8 mouse cellular contexts compared by ENCODE assay signal in genomic region chr5:112342463-112343204, GRCm38 (mm10). TPM values are rescaled to one million over a fixed set of nuclear protein-coding genes. Genes with fewer than 3 reads are reported as not detected.
DNase-seq lines count a peak whose midpoint lies in the region; ATAC-seq and TF ChIP-seq lines count a peak whose summit lies in the region.

TSS of gene Srrd (minus strand) at chr5:112343040.
TSS of gene Hps4 (plus strand) at chr5:112343083.

- peak; percentile 69 to 82; a peak in 3 of 4 replicates for TF ChIP-seq POLR2A in MEL (IDR thresholded peaks at IDR 0.05; ENCODE audit: control insufficient read depth in 1 of 2, insufficient read depth in 1 of 2, low read depth in 1 of 2, low read length in 2 of 2, poor library complexity in 1 of 2)

- peaks cover 0 to 10% of the 10 kb centered on the region in 2 experiments; a peak in 3 of 4 replicates for H3K36me3 ChIP-seq in MEL (ENCODE audit: control insufficient read depth in 1 of 2, insufficient read depth in 2 of 2, low read length in 2 of 2)
- H3K36me3 ChIP-seq in hindbrain, embryonic 10.5 days: peaks cover 60% of the 10 kb centered on the region
- H3K36me3 ChIP-seq in lung, postnatal 0 days (ENCODE audit: insufficient read depth, low read length): 0 out of 2 replicates have a peak, but pooled peaks cover 1% of the 10 kb centered on the region

- peak within 1 kb of the TSS; percentile 90 for H3K9ac ChIP-seq in MEL (ENCODE audit: control insufficient read depth, low read depth, low read length, poor library complexity, severe bottlenecking)
- peak within 1 kb of the TSS; percentile 76 for H3K9ac ChIP-seq in lung, postnatal 0 days (replicated peaks; ENCODE audit: low read depth)

- peaks cover 0 to 20% of the 10 kb centered on the region in 2 experiments; a peak in 3 of 4 replicates for H3K4me1 ChIP-seq in MEL (ENCODE audit: control insufficient read depth in 1 of 2, insufficient read depth in 2 of 2, low read length in 2 of 2)
- peaks cover 48% of the 10 kb centered on the region for H3K4me1 ChIP-seq in hindbrain, embryonic 10.5 days (replicated peaks)
- 0 out of 2 replicates have a peak, but pooled peaks cover 3% of the 10 kb centered on the region for H3K4me1 ChIP-seq in lung, postnatal 0 days (ENCODE audit: insufficient read depth, low read depth, low read length)

- TF ChIP-seq EP300 in MEL (IDR thresholded peaks at IDR 0.05; ENCODE audit: low read depth in 1 of 2, low read length in 2 of 2): no peak
- TF ChIP-seq EP300 in lung, postnatal 0 days (IDR thresholded peaks at IDR 0.05): no peak

- peak within 1 kb of the TSS; percentile 65 for H3K4me2 ChIP-seq in lung, postnatal 0 days (replicated peaks; ENCODE audit: low read depth, low read length)

- peaks cover 20% of the 10 kb centered on the region for H3K79me2 ChIP-seq in MEL (ENCODE audit: control insufficient read depth, insufficient read depth, low read length, poor library complexity)

- peak; percentile 86 for ATAC-seq in lung, postnatal 0 days

- no peak for TF ChIP-seq RAD21 in MEL (IDR thresholded peaks at IDR 0.05; ENCODE audit: low read depth, low read length)

- peak within 1 kb of the TSS; percentile 34 for H3K27ac ChIP-seq in MEL (ENCODE audit: control insufficient read depth, low read depth, low read length)
- H3K27ac ChIP-seq in hindbrain, embryonic 10.5 days: peak within 1 kb of the TSS; percentile 94
- peak within 1 kb of the TSS; percentile 78 for H3K27ac ChIP-seq in lung, postnatal 0 days (ENCODE audit: low read length)

- H3K9me3 ChIP-seq in MEL (replicated peaks; ENCODE audit: insufficient read depth, low read length): no peaks in the 10 kb centered on the region
- H3K9me3 ChIP-seq in hindbrain, embryonic 10.5 days: no peaks in the 10 kb centered on the region
- no peaks in the 10 kb centered on the region for H3K9me3 ChIP-seq in lung, postnatal 0 days (ENCODE audit: low read length)

- no peaks in the 10 kb centered on the region for H3K27me3 ChIP-seq in MEL (ENCODE audit: control insufficient read depth in 1 of 2, insufficient read depth in 2 of 2, low read length in 2 of 2)
- H3K27me3 ChIP-seq in hindbrain, embryonic 10.5 days (ENCODE audit: insufficient read depth, poor library complexity, severe bottlenecking): no peaks in the 10 kb centered on the region
- no peaks in the 10 kb centered on the region for H3K27me3 ChIP-seq in lung, postnatal 0 days (replicated peaks; ENCODE audit: insufficient read depth, low read length)

- TF ChIP-seq CTCF in MEL (IDR thresholded peaks at IDR 0.05 in 2 of 3, conservative IDR thresholded peaks at IDR 0.05 in 1 of 3; ENCODE audit: control insufficient read depth in 1 of 3, insufficient read depth in 1 of 3, low read depth in 2 of 3, low read length in 3 of 3, poor library complexity in 1 of 3, severe bottlenecking in 1 of 3): no peak
- TF ChIP-seq CTCF in lung, postnatal 0 days (IDR thresholded peaks at IDR 0.05): no peak; the same call in 1 of the 2 replicates

- DNase-seq in MEL (ENCODE audit: low read depth, low spot score): peak; percentile 89
- DNase-seq in cerebellum, adult 9-10 months: peak; percentile 81
- peak; percentile 56 to 92 for DNase-seq in frontal cortex, adult 2 months (ENCODE audit: extremely low spot score in 1 of 2, low spot score in 1 of 2)
- peak; percentile 87 for DNase-seq in hindbrain, embryonic 10.5 days (ENCODE audit: low spot score)
- peak; percentile 79 for DNase-seq in layer of hippocampus, adult 9-11 months
- peak; percentile 80 for DNase-seq in lung, postnatal 0 days (ENCODE audit: low spot score)
- DNase-seq in ovary, postnatal 10 days (ENCODE audit: low spot score): peak; percentile 81
- peak; percentile 77 to 89 for DNase-seq in thymus, postnatal 10 days (ENCODE audit: low spot score in 2 of 2)

- 2% methylated on average over 64 of the region's 64 CpGs for WGBS in hindbrain, embryonic 10.5 days
- whole genome bisulfite sequencing in lung, postnatal 0 days: 2% methylated on average over 52 of the region's 64 CpGs

- H3K4me3 ChIP-seq in MEL (ENCODE audit: control insufficient read depth in 1 of 2, insufficient read depth in 1 of 2, low read depth in 2 of 2, low read length in 2 of 2): peak within 1 kb of the TSS; percentile 82 to 98
- H3K4me3 ChIP-seq in hindbrain, embryonic 10.5 days: peak within 1 kb of the TSS; percentile 82
- H3K4me3 ChIP-seq in lung, postnatal 0 days (ENCODE audit: low read depth, low read length): peak within 1 kb of the TSS; percentile 87

TF ChIP-seq in MEL, 35 proteins besides CTCF, POLR2A, EP300 and RAD21:
- TF ChIP-seq ZC3H11A (IDR thresholded peaks at IDR 0.05; ENCODE audit: low read depth, low read length) (no peak), HCFC1 (IDR thresholded peaks at IDR 0.05; ENCODE audit: low read depth, low read length) (peak; percentile 90), NELFE (IDR thresholded peaks at IDR 0.05; ENCODE audit: low read depth, low read length) (peak; percentile 75), MXI1 (IDR thresholded peaks at IDR 0.05; ENCODE audit: low read depth, low read length) (peak; percentile 86), POLR2AphosphoS5 (IDR thresholded peaks at IDR 0.05; ENCODE audit: borderline replicate concordance, low read depth, low read length) (no peak), ETS1 (IDR thresholded peaks at IDR 0.05; ENCODE audit: low read depth, low read length) (peak; percentile 85), SIN3A (IDR thresholded peaks at IDR 0.05; ENCODE audit: low read length) (peak; percentile 86), POLR2AphosphoS2 (IDR thresholded peaks at IDR 0.05; ENCODE audit: low read length) (0 out of 2 replicates have a peak, but pooled peaks have one; percentile 44), ELF1 (IDR thresholded peaks at IDR 0.05; ENCODE audit: low read depth, low read length) (peak; percentile 27; the same call in 1 of the 2 replicates), TAL1 (IDR thresholded peaks at IDR 0.05; ENCODE audit: low read length) (no peak), MAZ (IDR thresholded peaks at IDR 0.05; ENCODE audit: low read depth, low read length) (peak; percentile 91), RCOR1 (IDR thresholded peaks at IDR 0.05; ENCODE audit: low read depth, low read length) (peak; percentile 43; the same call in 1 of the 2 replicates), GABPA (IDR thresholded peaks at IDR 0.05; ENCODE audit: low read depth, low read length) (peak; percentile 91; the same call in 1 of the 2 replicates), TCF12 (IDR thresholded peaks at IDR 0.05; ENCODE audit: low read depth, low read length) (no peak)

RNA-seq across cellular contexts. Expression of gene Srrd, which starts in this region (rescaled TPM):
- total RNA-seq in MEL (2012; rRNA removed): 29.4 and 36.5 TPM in 2 replicates
- polyA plus RNA-seq in MEL (2012; ENCODE audit: insufficient read depth in 1 of 2, insufficient read length in 2 of 2, low read depth in 1 of 2, low replicate concordance in 2 of 2, missing spikeins in 1 of 2): 10 to 100 TPM in 1 of 2 experiments, not detected in 1; 49.3 TPM
- polyA plus RNA-seq in frontal cortex, adult 2 months (2012; rRNA removed): 55.5 and 58.8 TPM in 2 replicates
- polyA plus RNA-seq in hindbrain, embryonic 10.5 days (2016; fragmentation: Nextera tagmentation; extraction: Ambion mirVana): 52.5 and 53.2 TPM in 2 replicates
- polyA plus RNA-seq in lung, postnatal 0 days (2015; fragmentation: Nextera tagmentation; extraction: Ambion mirVana): 21.3 and 21.9 TPM in 2 replicates

RNA-seq across cellular contexts. Expression of gene Hps4, which starts in this region (rescaled TPM):
- total RNA-seq in MEL (2012; rRNA removed): 28.9 and 37.1 TPM in 2 replicates
- polyA plus RNA-seq in MEL (2012; ENCODE audit: insufficient read depth in 1 of 2, insufficient read length in 2 of 2, low read depth in 1 of 2, low replicate concordance in 2 of 2, missing spikeins in 1 of 2): 10 to 100 TPM in 1 of 2 experiments, not detected in 1; 41.7 TPM
- 41.4 and 42.5 TPM in 2 replicates for polyA plus RNA-seq in frontal cortex, adult 2 months (2012; rRNA removed)
- 35.8 and 36.7 TPM in 2 replicates for polyA plus RNA-seq in hindbrain, embryonic 10.5 days (2016; fragmentation: Nextera tagmentation; extraction: Ambion mirVana)
- 19.7 and 22.1 TPM in 2 replicates for polyA plus RNA-seq in lung, postnatal 0 days (2015; fragmentation: Nextera tagmentation; extraction: Ambion mirVana)

Comparison
In these comparisons a context has a peak if more than half of its experiments do, and no peak if none do; other contexts are left out.
1. Peak in every context shown above with its lines: DNase-seq, ATAC-seq, H3K4me3 ChIP-seq and H3K27ac ChIP-seq.
2. H3K27ac ChIP-seq: peak in every context shown above with its lines; median percentile 94 in hindbrain, embryonic 10.5 days; 78 in lung, postnatal 0 days; 34 in MEL.